Comparison of ENCODE assay signal across 9 mouse cellular contexts in genomic region chr1:74110932-74111695, GRCm38 (mm10). TPM values are rescaled to one million over a fixed set of nuclear protein-coding genes. Genes with fewer than 3 reads are reported as not detected.
A peak's percentile ranks its signal among the peaks of the same experiment; 100 is the strongest.
DNase-seq lines count a peak whose midpoint lies in the region; ATAC-seq and TF ChIP-seq lines count a peak whose summit lies in the region.
"Had no signal": no experiment of that assay in that cellular context is flagged by ENCODE, and none has a peak within 500 bp of the region (broad histone marks: within the 10 kb centered on the region; RNA-seq: fewer than 3 reads in every experiment).

No protein-coding gene starts in this region.

- TF ChIP-seq POLR2A in limb, embryonic 14.5 days (IDR thresholded peaks at IDR 0.05; ENCODE audit: borderline replicate concordance, extremely low read depth, insufficient read depth, insufficient read length), result no peak

- peak overlapping the region; percentile 42; the same call in 1 of the 2 replicates for H3K9ac ChIP-seq in heart, embryonic 16.5 days (ENCODE audit: low read length)
- 0 out of 2 replicates have a peak overlapping the region, but pooled peaks have one; percentile 28 for H3K9ac ChIP-seq in limb, embryonic 14.5 days (ENCODE audit: low read depth, low read length, severe bottlenecking)

- no peaks in the 10 kb centered on the region for H3K9me3 ChIP-seq in heart, embryonic 16.5 days (replicated peaks; ENCODE audit: control insufficient read depth, low read length)
- no peaks in the 10 kb centered on the region for H3K9me3 ChIP-seq in limb, embryonic 14.5 days (ENCODE audit: control insufficient read depth, low read length)

- no peak overlapping the region for H3K4me2 ChIP-seq in heart, embryonic 16.5 days (ENCODE audit: low read depth, low read length)
- 0 out of 2 replicates have a peak overlapping the region, but pooled peaks have one; percentile 14 for H3K4me2 ChIP-seq in limb, embryonic 14.5 days (replicated peaks; ENCODE audit: low read depth, low read length, severe bottlenecking)

- H3K4me1 ChIP-seq in heart, embryonic 16.5 days (ENCODE audit: control insufficient read depth, insufficient read depth, low read length), result peaks cover 29% of the 10 kb centered on the region
- H3K4me1 ChIP-seq in limb, embryonic 14.5 days (ENCODE audit: control insufficient read depth, insufficient read depth, low read length), result peaks cover 30% of the 10 kb centered on the region

- WGBS in heart, embryonic 16.5 days, result 40% methylated on average over 8 of the region's 8 CpGs
- 9% methylated on average over 8 of the region's 8 CpGs for WGBS in limb, embryonic 14.5 days

- H3K4me3 ChIP-seq in heart, embryonic 16.5 days (ENCODE audit: low read length), result no peak overlapping the region
- H3K4me3 ChIP-seq in limb, embryonic 14.5 days (replicated peaks; ENCODE audit: low read length), result no peak overlapping the region

- no peak overlapping the region for H3K27ac ChIP-seq in heart, embryonic 16.5 days (ENCODE audit: low read length)
- peak overlapping the region; percentile 20; the same call in 1 of the 2 replicates for H3K27ac ChIP-seq in limb, embryonic 14.5 days (replicated peaks; ENCODE audit: low read depth, low read length)

- no peaks in the 10 kb centered on the region for H3K36me3 ChIP-seq in heart, embryonic 16.5 days (ENCODE audit: control insufficient read depth, insufficient read depth)
- no peaks in the 10 kb centered on the region for H3K36me3 ChIP-seq in limb, embryonic 14.5 days (ENCODE audit: control insufficient read depth, insufficient read depth, low read length)

- intact Hi-C loops in gastrocnemius, postnatal 14 days (cut with DNase I; ENCODE audit: low total_unique reads), result no loop called here

- ATAC-seq in heart, embryonic 16.5 days (replicated peaks; ENCODE audit: extremely low read depth, insufficient read depth, low FRiP score), result no peak
- ATAC-seq in limb, embryonic 14.5 days (ENCODE audit: low FRiP score, low read depth), result peak; percentile 65; the same call in 1 of the 2 replicates

- H3K27me3 ChIP-seq in heart, embryonic 16.5 days (ENCODE audit: control insufficient read depth, insufficient read depth, low read length), result no peaks in the 10 kb centered on the region; the same call in 1 of the 2 replicates
- no peaks in the 10 kb centered on the region for H3K27me3 ChIP-seq in limb, embryonic 14.5 days (ENCODE audit: control insufficient read depth, insufficient read depth, low read length)

- DNase-seq in ES-CJ7 (ENCODE audit: low read depth, low spot score) (peak; percentile 99), ZHBTc4 (ENCODE audit: low read depth, low spot score) (peak; percentile 98)
- peak; percentile 55 for DNase-seq in limb, embryonic 14.5 days (ENCODE audit: low spot score)
- DNase-seq in gastrocnemius, postnatal 14 days, result no peak
- DNase-seq in thymus, postnatal 36 days, result no peak
- DNase-seq in thymus, postnatal 4 days, result no peak
- no peak for DNase-seq in adrenal gland, adult (ENCODE audit: inconsistent age in 2 of 2, low spot score in 1 of 2)

RNA-seq across cellular contexts. Expression of gene Tns1, which starts 13.1 kb away (rescaled TPM):
- polyA plus RNA-seq in heart, embryonic 16.5 days (2015; fragmentation: Nextera tagmentation; extraction: Ambion mirVana), result 120 and 144 TPM in 2 replicates
- 38.0 and 67.2 TPM in 2 replicates for polyA plus RNA-seq in limb, embryonic 14.5 days (2012; rRNA removed)
- polyA plus RNA-seq in limb, embryonic 14.5 days (2014; fragmentation: Nextera tagmentation; extraction: Ambion mirVana), result 51.3 and 55.9 TPM in 2 replicates
- total RNA-seq in gastrocnemius, postnatal 14 days (2021), result 100 to 1,000 TPM; 176 to 217 TPM

RNA-seq across cellular contexts. Expression of gene Rufy4, which starts 14.2 kb away (rescaled TPM):
- polyA plus RNA-seq in heart, embryonic 16.5 days (2015; fragmentation: Nextera tagmentation; extraction: Ambion mirVana), result 0.45 and 0.91 TPM in 2 replicates
- polyA plus RNA-seq in limb, embryonic 14.5 days (2012; rRNA removed), result 0.65 and 0.72 TPM in 2 replicates
- 0.46 and 0.48 TPM in 2 replicates for polyA plus RNA-seq in limb, embryonic 14.5 days (2014; fragmentation: Nextera tagmentation; extraction: Ambion mirVana)
- total RNA-seq in gastrocnemius, postnatal 14 days (2021), result under 1 TPM in 1 of 2 experiments, not detected in 1; 0.09 TPM

RNA-seq across cellular contexts. Expression of gene Cxcr2, which starts 42.7 kb away (rescaled TPM):
- 0.19 and 0.41 TPM in 2 replicates for polyA plus RNA-seq in heart, embryonic 16.5 days (2015; fragmentation: Nextera tagmentation; extraction: Ambion mirVana)
- polyA plus RNA-seq in limb, embryonic 14.5 days (2012; rRNA removed), result 0.13 and 0.15 TPM in 2 replicates
- polyA plus RNA-seq in limb, embryonic 14.5 days (2014; fragmentation: Nextera tagmentation; extraction: Ambion mirVana), result 0.06 TPM in 1 of 2 replicates, not detected in the other
- not detected for total RNA-seq in gastrocnemius, postnatal 14 days (2021)
- total RNA-seq: liver, adult 2 months had no signal

Comparison
In these comparisons a context has a peak if more than half of its experiments do, and no peak if none do; other contexts are left out.
1. DNase-seq: peak in ES-CJ7 (single experiment), ZHBTc4 (single experiment) and limb, embryonic 14.5 days (single experiment); none in gastrocnemius, postnatal 14 days (single experiment), thymus, postnatal 36 days (0 of 2), thymus, postnatal 4 days (single experiment) and adrenal gland, adult (0 of 2).